Mouse (Mus musculus) liver, embryonic 13.5 days (tissue): Measurements from ENCODE around the gene Txnrd2. TPM values are rescaled to one million over a fixed set of nuclear protein-coding genes. Genes with fewer than 3 reads are reported as not detected.

Experiments
- ATAC-seq: fragments of 200-750 bp; cut with Nextera tagmentation; 2 replicates; pipeline ENCODE4 v1.8.0; 2017; ENCODE audit warnings: low read depth, mild to moderate bottlenecking, moderate number of reproducible peaks, moderate library complexity
- DNase-seq: peaks from one replicate; pipeline ENCODE4 v3.0.0; 2022
- H3K27ac ChIP-seq: fragments of 300-500 bp; sonication (generic); 2 replicates; pipeline ENCODE4 v1.5.1; 2015; ENCODE audit warnings: moderate library complexity, mild to moderate bottlenecking, inconsistent platforms
- H3K27me3 ChIP-seq: fragments of 300-500 bp; sonication (generic); 2 replicates; pipeline ENCODE4 v1.6.1; 2015; ENCODE audit warnings: mild to moderate bottlenecking, inconsistent platforms
- H3K36me3 ChIP-seq: fragments of 300-500 bp; sonication (generic); 2 replicates; pipeline ENCODE4 v1.6.1; 2015; ENCODE audit warnings: mild to moderate bottlenecking, inconsistent platforms
- H3K4me1 ChIP-seq: fragments of 300-500 bp; sonication (generic); replicated peaks from 2 replicates; pipeline ENCODE4 v1.6.1; 2015; ENCODE audit warnings: inconsistent platforms
- H3K4me2 ChIP-seq: fragments of 300-500 bp; sonication (generic); 2 replicates; pipeline ENCODE4 v1.6.1; 2015; ENCODE audit warnings: inconsistent platforms, mild to moderate bottlenecking, moderate library complexity
- H3K4me3 ChIP-seq: fragments of 300-500 bp; sonication (generic); replicated peaks from 2 replicates; pipeline ENCODE4 v1.5.1; 2015; ENCODE audit warnings: mild to moderate bottlenecking, inconsistent platforms
- H3K9ac ChIP-seq: fragments of 300-500 bp; sonication (generic); 2 replicates; pipeline ENCODE4 v1.6.1; 2015; ENCODE audit warnings: mild to moderate bottlenecking, inconsistent platforms
- H3K9me3 ChIP-seq: fragments of 300-500 bp; sonication (generic); replicated peaks from 2 replicates; pipeline ENCODE4 v1.6.1; 2016; ENCODE audit warnings: inconsistent platforms
- WGBS: fragments of 180-500 bp; shearing (Covaris S2); methylation state at CpG from one replicate; pipeline ENCODE4 v1.1.7; 2015; ENCODE audit not compliant: insufficient replicate concordance; 5-methylcytosine and 5-hydroxymethylcytosine counted together
- polyA plus RNA-seq: library from polyadenylated mRNA; unstranded; fragments of >200 nt; fragmentation: Nextera tagmentation; extraction: Ambion mirVana; gene quantifications from 2 replicates; pipeline ENCODE4 v1.2.1, GENCODE M21; 2015

Gene Txnrd2
- polyA plus RNA-seq, 1 experiment from 2014 or later: 112 TPM

- Histone ChIP-seq H3K36me3 (peaks cover 77% of the 10 kb centered on the region), H3K4me1 (peaks cover 82% of the 10 kb centered on the region), H3K27me3 (no peaks in the 10 kb centered on the region), H3K9me3 (no peaks in the 10 kb centered on the region), H3K4me3 (peak overlapping the region; percentile 16), H3K27ac (peak overlapping the region; percentile 86), H3K4me2 (peak overlapping the region; percentile 55), H3K9ac (peak overlapping the region; percentile 65)
- peak; percentile 64 for ATAC-seq
- 20% methylated on average over 1 of the region's 1 CpGs for WGBS
- DNase-seq: no peak
These were observed 6.6 kb upstream of the Txnrd2 start for GRCm38 (mm10) chr16:18419603-18420026.

GRCm38 (mm10) chr16:18420571-18420970 is 5.6 kb upstream of the Txnrd2 start:
- peaks cover 70% of the 10 kb centered on the region for H3K36me3 ChIP-seq
- H3K4me2 ChIP-seq: peak overlapping the region; percentile 55

GRCm38 (mm10) chr16:18423203-18423914 is 2.8 kb upstream of the Txnrd2 start:
- no peak for ATAC-seq
- H3K27me3 ChIP-seq: no peaks in the 10 kb centered on the region
- no peak for DNase-seq
- no peaks in the 10 kb centered on the region for H3K9me3 ChIP-seq
- peaks cover 47% of the 10 kb centered on the region for H3K36me3 ChIP-seq
- H3K4me1 ChIP-seq: peaks cover 87% of the 10 kb centered on the region
- H3K27ac ChIP-seq: peak overlapping the region; percentile 97
- peak overlapping the region; percentile 93; the same call in 1 of the 2 replicates for H3K9ac ChIP-seq
- peak overlapping the region; percentile 91 for H3K4me2 ChIP-seq
- 85% methylated on average over 7 of the region's 7 CpGs for WGBS
- H3K4me3 ChIP-seq: peak overlapping the region; percentile 82

More at GRCm38 (mm10) chr16:18420571-18420970, 5.6 kb upstream of the Txnrd2 start:
- peak overlapping the region; percentile 86 for H3K27ac ChIP-seq
- no peaks in the 10 kb centered on the region for H3K9me3 ChIP-seq
- DNase-seq (no peak), ATAC-seq (no peak)
- peaks cover 88% of the 10 kb centered on the region for H3K4me1 ChIP-seq
- H3K4me3 ChIP-seq: no peak overlapping the region
- WGBS: 76% methylated on average over 3 of the region's 3 CpGs
- H3K27me3 ChIP-seq: no peaks in the 10 kb centered on the region
- peak overlapping the region; percentile 48; the same call in 1 of the 2 replicates for H3K9ac ChIP-seq

GRCm38 (mm10) chr16:18423915-18424265 is 2.3 kb upstream of the Txnrd2 start:
- H3K9ac ChIP-seq: peak overlapping the region; percentile 93
- 89% methylated on average over 5 of the region's 5 CpGs for WGBS
- H3K27me3 ChIP-seq: no peaks in the 10 kb centered on the region
- DNase-seq: no peak
- ATAC-seq: no peak
- peak overlapping the region; percentile 97 for H3K27ac ChIP-seq
- H3K4me3 ChIP-seq: peak overlapping the region; percentile 82
- peaks cover 44% of the 10 kb centered on the region for H3K36me3 ChIP-seq
- H3K9me3 ChIP-seq: no peaks in the 10 kb centered on the region
- peaks cover 83% of the 10 kb centered on the region for H3K4me1 ChIP-seq
- H3K4me2 ChIP-seq: peak overlapping the region; percentile 91

GRCm38 (mm10) chr16:18424364-18425045 is 1.7 kb upstream of the Txnrd2 start:
- WGBS: 63% methylated on average over 11 of the region's 11 CpGs
- Histone ChIP-seq H3K27me3 (no peaks in the 10 kb centered on the region), H3K9me3 (no peaks in the 10 kb centered on the region), H3K4me3 (peak overlapping the region; percentile 82), H3K4me1 (peaks cover 77% of the 10 kb centered on the region), H3K9ac (peak overlapping the region; percentile 93), H3K4me2 (peak overlapping the region; percentile 91), H3K36me3 (peaks cover 44% of the 10 kb centered on the region), H3K27ac (peak overlapping the region; percentile 97)
- DNase-seq: no peak
- no peak for ATAC-seq

GRCm38 (mm10) chr16:18425475-18426214 is 539 bp upstream of the Txnrd2 start:
- no peaks in the 10 kb centered on the region for H3K27me3 ChIP-seq
- WGBS: 5% methylated on average over 10 of the region's 10 CpGs
- peaks cover 36% of the 10 kb centered on the region for H3K36me3 ChIP-seq
- H3K9ac ChIP-seq: peak overlapping the region; percentile 93
- peak overlapping the region; percentile 91 for H3K4me2 ChIP-seq
- no peak for DNase-seq
- H3K4me3 ChIP-seq: peak overlapping the region; percentile 82
- H3K4me1 ChIP-seq: peaks cover 71% of the 10 kb centered on the region
- H3K9me3 ChIP-seq: no peaks in the 10 kb centered on the region
- ATAC-seq: no peak
- peak overlapping the region; percentile 97 for H3K27ac ChIP-seq

GRCm38 (mm10) chr16:18426802-18427280 is 657 bp downstream of the Txnrd2 start, which contains the start of gene Comt:
Gene Comt, minus strand, starts transcription at chr16:18426852.
- Histone ChIP-seq H3K4me3 (peak within 1 kb of the TSS; percentile 82), H3K4me2 (peak within 1 kb of the TSS; percentile 91), H3K27ac (peak within 1 kb of the TSS; percentile 97), H3K9ac (peak within 1 kb of the TSS; percentile 93), H3K9me3 (no peaks in the 10 kb centered on the region), H3K4me1 (peaks cover 72% of the 10 kb centered on the region), H3K27me3 (no peaks in the 10 kb centered on the region), H3K36me3 (peaks cover 35% of the 10 kb centered on the region)
- WGBS: 38% methylated on average over 5 of the region's 5 CpGs
- no peak for ATAC-seq
- DNase-seq: no peak

- H3K9ac ChIP-seq: peak overlapping the region; percentile 93
- ATAC-seq: no peak
- no peaks in the 10 kb centered on the region for H3K27me3 ChIP-seq
- peak overlapping the region; percentile 82 for H3K4me3 ChIP-seq
- no peak for DNase-seq
- 47% methylated on average over 5 of the region's 5 CpGs for WGBS
- peak overlapping the region; percentile 97 for H3K27ac ChIP-seq
- peaks cover 36% of the 10 kb centered on the region for H3K36me3 ChIP-seq
- peaks cover 77% of the 10 kb centered on the region for H3K4me1 ChIP-seq
- H3K9me3 ChIP-seq: no peaks in the 10 kb centered on the region
- peak overlapping the region; percentile 91 for H3K4me2 ChIP-seq
These were observed 1.9 kb downstream of the Txnrd2 start for GRCm38 (mm10) chr16:18428011-18428515.

- peak overlapping the region; percentile 82 for H3K4me3 ChIP-seq
- H3K4me1 ChIP-seq: peaks cover 75% of the 10 kb centered on the region
- peak overlapping the region; percentile 91 for H3K4me2 ChIP-seq
- H3K36me3 ChIP-seq: peaks cover 33% of the 10 kb centered on the region
- peak; percentile 86 for DNase-seq
- peak; percentile 95 for ATAC-seq
- no peaks in the 10 kb centered on the region for H3K9me3 ChIP-seq
- peak overlapping the region; percentile 93 for H3K9ac ChIP-seq
- 8% methylated on average over 7 of the region's 7 CpGs for WGBS
- no peaks in the 10 kb centered on the region for H3K27me3 ChIP-seq
- H3K27ac ChIP-seq: peak overlapping the region; percentile 97
These were observed 2.4 kb downstream of the Txnrd2 start for GRCm38 (mm10) chr16:18428516-18429042.

- 38% methylated on average over 8 of the region's 8 CpGs for WGBS
- Histone ChIP-seq H3K27me3 (no peaks in the 10 kb centered on the region), H3K4me1 (peaks cover 69% of the 10 kb centered on the region), H3K4me2 (peak overlapping the region; percentile 91), H3K36me3 (peaks cover 35% of the 10 kb centered on the region), H3K4me3 (peak overlapping the region; percentile 82), H3K9ac (peak overlapping the region; percentile 93), H3K27ac (peak overlapping the region; percentile 97), H3K9me3 (no peaks in the 10 kb centered on the region)
- ATAC-seq (no peak), DNase-seq (no peak)
These were observed 3.5 kb downstream of the Txnrd2 start for GRCm38 (mm10) chr16:18429641-18430040.
